Mouse (Mus musculus): ENCODE results near the gene Neurog2. TPM values are rescaled to one million over a fixed set of nuclear protein-coding genes. Genes with fewer than 3 reads are reported as not detected.

Gene Neurog2
- 0.62 and 1.1 TPM in 2 replicates for polyA plus RNA-seq (2012; rRNA removed)

DNA sequence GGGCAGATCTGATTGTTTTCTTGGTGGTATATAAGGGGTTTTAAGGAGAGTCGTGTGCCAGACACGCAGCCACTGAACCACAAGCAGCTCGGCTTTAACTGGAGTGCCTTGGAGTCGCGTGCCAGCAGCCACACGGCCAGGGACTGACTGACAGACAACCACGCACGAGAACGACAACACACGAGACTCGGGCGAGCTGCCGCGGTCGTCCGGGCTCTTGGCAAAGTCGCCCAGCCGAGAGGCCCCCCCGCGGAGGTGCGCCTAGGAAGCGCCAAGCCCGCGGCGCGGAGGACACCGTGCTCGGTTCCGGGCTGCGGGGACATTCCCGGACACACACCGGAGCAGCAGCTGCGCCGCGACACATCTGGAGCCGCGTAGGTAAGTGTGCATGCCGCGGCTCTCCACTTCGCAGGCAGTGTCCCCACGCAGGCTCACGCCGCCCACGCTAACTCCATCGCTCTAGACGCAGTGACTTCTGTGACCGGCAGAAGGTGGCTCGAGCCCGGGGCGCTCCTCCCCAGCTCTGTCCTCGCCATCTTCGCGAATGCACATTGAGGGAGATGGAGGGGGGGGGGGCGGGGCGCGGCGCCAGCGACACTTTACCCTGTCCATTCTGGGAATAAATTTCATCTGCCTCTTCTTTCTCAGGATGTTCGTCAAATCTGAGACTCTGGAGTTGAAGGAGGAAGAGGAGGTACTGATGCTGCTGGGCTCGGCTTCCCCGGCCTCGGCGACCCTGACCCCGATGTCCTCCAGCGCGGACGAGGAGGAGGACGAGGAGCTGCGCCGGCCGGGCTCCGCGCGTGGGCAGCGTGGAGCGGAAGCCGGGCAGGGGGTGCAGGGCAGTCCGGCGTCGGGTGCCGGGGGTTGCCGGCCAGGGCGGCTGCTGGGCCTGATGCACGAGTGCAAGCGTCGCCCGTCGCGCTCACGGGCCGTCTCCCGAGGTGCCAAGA, at the start of gene Neurog2:
Gene Neurog2, plus strand, starts transcription at position 56 of the 953 bp plus-strand sequence.
- DNase-seq (ENCODE audit: extremely low spot score in 1 of 2, low spot score in 1 of 2) = no peak

DNA sequence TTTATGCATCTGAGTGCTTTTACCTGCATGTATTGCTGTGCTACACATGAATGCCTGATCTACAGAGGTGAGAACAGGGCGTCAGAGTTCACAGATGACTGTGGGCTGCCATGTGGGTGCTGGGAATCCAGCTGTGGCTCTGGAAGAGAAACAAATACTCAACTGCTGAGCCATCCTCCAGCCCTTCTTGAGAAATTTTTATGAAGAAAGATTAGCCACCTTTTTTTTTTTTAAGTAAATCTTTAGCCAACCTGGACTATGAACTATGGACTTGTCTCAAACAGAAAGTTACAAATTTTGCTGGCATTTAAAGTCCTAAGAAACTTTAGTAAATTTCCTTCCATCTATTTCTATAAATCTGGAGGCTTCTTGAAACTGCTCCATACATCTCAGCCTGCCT, 35.8 kb upstream of the Neurog2 start:
- no peak for DNase-seq (ENCODE audit: extremely low spot score in 1 of 2, low spot score in 1 of 2)

DNA sequence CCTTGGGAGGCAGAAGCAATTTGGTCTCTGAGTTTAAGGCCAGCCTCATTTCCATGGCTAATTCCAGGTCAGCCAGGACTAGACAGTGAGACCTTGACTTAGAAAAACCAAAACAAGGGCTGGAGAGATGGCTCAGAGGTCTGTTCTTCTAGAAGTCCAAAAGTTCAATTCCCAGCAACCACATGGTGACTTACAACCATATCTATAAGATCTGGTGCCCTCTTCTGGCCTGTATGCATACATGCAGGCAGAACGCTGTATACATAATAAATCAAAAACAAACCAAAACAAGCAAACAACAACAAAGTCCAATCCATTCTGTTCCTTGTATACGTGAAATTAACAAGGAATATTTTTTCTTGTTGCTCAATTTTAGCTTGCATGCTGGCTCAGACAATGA, 24.8 kb upstream of the Neurog2 start:
- DNase-seq (ENCODE audit: extremely low spot score in 1 of 2, low spot score in 1 of 2) = no peak

DNA sequence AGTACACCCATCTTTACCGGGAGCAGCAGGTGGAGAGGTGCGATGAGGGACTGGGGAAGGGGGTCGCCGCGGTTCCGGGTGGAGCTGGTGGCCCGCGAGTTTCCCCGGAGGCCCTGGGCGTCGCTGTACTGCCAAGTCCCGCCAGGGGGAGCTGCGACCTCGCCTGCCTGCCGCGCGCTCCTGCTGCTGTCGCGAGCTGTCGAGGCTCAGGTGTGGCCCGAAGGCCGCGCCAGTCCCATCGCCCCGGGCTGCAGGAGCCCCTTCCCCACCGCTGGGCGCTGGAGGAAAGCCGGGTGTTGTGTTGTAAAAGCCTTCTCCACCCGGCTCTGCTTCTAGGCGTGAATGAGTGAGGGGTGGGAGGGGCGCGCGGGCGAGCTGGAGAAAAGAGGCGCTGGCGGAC, 7.6 kb upstream of the Neurog2 start:
- DNase-seq (ENCODE audit: extremely low spot score in 1 of 2, low spot score in 1 of 2) = peak in 1 of 2 experiments; percentile 49

DNA sequence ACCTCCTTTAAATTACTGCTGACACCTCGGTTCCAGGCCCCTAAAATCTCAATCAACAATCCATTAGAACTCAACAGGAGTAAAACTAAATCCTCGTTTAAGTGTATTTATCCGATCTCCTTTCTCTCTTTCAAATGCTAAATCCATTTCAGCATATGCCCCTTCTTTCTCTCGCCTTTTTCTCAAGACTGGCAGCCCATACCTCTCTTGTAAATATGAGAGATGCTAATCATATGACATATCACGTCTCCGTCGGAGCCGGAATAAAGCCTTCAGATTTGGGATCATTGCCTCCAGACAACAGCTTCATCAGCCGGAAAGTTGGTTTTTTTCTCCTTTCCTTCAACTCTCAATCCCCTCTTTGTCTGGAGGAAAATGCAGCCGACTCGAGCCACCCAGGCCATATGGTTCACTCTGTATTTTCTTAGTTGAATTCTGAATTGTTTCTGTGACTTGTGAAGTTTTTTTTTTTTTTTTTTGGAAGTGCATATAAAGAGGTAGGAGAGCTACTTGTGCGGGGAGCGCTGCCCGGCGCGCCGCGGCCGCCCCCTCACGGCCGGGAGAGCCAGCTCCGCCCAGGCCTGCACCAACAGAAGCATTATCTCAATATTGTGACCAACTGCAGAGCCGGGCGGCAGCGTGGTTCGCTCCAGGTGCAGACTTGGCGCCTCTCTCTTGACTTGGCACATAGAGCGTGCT, 7.1 kb upstream of the Neurog2 start:
- DNase-seq (ENCODE audit: extremely low spot score in 1 of 2, low spot score in 1 of 2) = no peak

DNA sequence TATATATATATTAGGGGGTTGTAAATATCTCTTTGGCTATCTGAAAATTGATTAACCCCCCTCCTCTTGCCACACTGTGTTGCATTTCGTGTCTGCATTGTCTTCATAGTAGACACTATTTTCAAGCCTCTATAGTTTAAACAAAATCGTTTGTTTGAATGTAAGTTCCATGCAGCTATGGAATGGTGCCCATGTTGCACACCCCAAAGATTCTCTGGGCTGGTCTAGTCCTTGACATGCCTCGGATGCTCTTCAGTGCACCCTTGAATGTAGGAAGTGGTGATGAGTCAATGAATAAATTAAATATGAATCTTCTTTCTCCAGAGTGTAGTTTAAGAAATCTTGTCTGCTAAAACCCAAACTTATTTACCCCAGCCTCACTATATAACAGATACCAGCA, 6.4 kb upstream of the Neurog2 start:
- DNase-seq (ENCODE audit: extremely low spot score in 1 of 2, low spot score in 1 of 2) = no peak

DNA sequence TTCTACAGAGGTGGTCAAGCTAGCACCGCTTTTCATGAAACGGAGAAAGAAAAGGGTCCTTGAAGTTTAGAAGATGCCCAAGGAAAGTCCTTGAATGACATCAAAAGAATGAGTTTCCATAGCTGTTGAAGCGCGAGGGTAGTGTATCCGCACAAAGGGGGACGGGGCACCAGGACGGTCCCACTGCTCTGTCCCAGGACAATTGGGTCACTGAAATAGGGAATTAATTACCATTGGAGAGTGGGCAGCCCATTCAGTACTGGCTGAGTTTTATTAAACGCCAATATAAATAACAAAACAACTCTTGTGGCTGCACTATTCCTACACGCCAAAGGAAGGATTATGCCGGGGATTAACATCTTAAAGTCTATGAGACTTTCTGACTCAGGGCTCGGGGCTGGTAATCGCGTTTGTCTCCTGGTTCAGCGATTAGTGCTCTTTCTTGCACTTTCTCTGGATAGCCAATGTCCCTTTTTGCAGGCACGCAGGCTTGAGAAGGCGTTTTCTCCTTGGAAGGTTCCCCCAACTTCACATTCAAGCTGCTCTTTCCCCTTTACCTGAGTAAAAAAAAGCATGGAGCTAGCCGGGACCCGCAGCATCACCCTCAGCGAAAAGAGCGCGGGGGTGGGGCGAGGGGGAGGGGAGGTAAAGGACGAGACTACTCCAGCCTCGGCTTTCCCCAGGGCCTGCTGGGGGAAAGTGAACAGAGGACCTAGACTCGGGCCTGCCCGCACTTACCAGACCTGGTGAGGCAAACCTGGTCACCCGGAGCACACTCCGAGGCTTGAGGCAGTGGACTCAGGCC, 5.6 kb upstream of the Neurog2 start:
- no peak for DNase-seq (ENCODE audit: extremely low spot score in 1 of 2, low spot score in 1 of 2)

DNA sequence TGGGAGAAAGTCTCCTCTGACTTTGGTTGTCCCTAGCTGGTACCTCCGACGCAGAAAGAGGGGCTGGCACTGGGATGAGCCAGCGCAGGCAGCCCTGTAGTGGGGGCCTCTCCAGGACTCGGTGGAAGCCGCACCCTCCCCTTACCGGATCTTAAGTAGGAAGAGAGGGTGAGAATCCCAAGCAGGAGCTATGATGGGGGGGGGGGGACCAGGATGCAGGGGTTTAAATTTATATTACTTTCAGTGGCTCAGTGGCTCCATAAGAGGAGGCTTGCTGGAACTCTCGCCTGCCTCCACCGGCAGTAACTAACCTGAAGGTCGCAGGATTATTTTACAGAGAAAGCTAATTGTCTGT, 5.0 kb upstream of the Neurog2 start:
- no peak for DNase-seq (ENCODE audit: extremely low spot score in 1 of 2, low spot score in 1 of 2)

DNA sequence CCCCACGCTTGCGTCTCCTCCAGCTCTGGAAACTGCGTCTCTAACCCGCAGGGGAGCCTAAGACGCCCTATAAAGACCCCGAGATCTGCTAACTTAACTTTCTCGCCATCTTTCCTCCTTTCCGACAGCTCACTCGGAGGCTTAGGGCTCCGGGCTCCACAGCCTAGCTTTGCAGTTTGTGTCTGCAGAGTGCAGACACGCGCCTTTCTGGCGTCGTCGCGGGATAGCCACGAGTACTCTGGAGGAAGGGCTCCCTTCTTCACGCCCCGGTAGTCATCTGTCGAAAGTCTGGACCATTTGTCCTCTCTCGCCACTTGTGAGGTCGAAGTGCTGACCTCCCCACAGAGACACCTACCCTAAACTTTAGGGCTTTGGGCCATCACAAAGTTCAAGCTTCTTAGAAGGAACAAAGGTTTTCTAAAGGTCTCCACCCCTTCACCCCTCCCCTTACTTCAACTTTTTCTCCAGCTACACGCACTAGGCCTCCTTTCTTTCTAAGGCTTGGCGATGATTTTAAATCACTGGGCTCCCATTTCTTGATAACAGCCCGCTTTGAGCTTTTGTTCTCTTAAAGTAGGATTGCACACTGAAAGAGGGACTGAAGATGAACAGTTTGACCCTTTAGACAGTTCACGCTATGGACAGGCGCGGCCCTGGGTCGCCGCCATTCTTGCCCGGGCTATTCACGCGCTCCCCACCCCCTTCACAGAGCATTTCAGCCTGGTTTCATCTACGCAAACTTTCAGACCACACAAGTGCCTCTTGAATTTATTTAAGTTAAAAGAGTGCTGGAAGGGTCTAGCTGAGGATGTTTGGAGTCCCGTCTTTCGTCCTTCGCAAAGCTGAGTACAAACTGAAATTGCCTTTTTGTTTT, 4.4 kb upstream of the Neurog2 start:
- no peak for DNase-seq (ENCODE audit: extremely low spot score in 1 of 2, low spot score in 1 of 2)

DNA sequence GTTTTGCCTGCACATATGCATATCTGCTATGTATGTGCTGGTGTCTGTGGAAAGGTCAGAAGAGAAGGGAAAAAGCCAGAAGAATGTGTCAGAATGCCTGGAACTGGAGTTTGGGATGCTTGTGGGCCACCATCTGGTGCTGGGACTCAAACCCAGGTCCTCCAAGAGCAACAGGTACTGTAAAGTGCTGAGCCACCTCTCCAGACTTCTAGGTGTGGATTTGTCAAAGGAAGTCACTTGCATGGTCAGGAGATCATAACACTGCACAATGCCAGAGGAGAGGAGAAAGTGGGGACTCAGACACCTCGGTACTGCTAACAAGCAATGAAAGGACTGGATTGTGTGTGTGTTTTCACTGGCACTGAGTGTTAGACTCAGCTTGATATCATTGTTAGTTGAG, 2.7 kb upstream of the Neurog2 start:
- no peak for DNase-seq (ENCODE audit: extremely low spot score in 1 of 2, low spot score in 1 of 2)

DNA sequence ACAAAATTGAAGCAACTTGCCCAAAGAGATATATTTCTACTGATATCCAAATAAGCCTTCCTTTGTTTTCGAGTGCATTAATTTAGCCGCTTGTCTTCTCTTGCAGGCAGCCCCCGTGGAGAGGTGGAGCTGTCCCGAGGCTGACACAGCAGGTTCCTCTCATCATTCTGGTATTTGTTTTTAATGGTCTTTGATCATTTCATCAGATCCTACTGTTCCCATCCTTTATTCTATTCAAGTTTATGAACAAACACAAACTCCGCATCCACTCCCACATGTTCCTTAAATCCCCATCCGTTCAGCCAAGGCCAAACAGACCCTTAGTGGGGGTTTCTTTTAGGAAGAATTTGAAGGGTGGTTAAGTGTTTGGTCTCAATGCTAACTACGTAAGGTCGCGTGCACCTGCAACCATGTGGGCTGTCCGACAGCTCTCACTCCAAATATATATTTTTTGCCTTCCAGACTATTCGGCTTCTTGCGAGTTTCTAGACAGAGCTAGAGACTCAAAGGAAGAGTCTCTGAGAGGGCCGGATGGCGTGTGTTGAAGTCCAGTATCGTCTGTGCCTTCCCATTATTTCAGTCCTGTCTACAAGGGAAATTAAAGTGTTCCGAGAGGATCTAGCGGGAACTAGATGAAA, 2.1 kb upstream of the Neurog2 start:
- no peak for DNase-seq (ENCODE audit: extremely low spot score in 1 of 2, low spot score in 1 of 2)

DNA sequence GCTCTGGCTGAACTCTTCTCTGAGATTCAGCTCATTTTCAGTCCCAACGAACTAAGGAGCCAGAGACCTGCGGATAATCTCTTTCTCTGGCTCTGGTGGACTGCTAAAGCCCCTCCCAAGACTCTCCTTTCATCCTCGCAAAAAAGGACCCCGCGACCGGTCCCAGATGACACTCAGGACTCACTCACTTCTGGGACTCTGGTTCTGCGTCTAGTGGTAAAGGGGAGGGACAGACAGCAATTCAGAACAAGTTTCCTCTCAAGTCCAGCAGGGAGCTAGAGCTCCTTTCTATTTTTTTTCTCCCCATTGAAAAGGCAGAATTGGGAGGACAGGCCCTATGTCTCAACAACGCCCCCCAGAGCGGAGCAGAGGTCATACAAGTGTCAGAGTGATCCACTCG, 1.4 kb upstream of the Neurog2 start:
- no peak for DNase-seq (ENCODE audit: extremely low spot score in 1 of 2, low spot score in 1 of 2)

DNA sequence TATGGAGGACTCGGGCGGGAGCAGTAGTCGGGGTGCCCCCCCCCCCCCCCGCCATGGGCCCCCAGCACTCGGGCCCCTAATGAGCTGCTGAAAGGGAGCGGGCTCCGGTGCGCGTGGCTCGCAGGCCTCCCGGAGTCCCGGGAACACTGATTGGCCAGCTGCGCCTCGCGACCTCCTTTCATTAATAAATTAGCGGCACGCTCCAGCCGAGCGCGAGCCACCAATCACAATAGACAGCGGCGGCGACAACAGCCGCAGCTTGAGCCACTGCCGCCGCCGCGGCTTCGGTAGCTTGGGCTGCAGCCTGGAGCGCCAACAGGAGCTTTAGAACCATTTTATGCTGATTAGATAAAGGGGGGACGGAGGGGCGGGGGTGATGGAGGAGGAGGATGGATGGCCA, 404 bp upstream of the Neurog2 start:
- DNase-seq (ENCODE audit: extremely low spot score in 1 of 2, low spot score in 1 of 2) = no peak

DNA sequence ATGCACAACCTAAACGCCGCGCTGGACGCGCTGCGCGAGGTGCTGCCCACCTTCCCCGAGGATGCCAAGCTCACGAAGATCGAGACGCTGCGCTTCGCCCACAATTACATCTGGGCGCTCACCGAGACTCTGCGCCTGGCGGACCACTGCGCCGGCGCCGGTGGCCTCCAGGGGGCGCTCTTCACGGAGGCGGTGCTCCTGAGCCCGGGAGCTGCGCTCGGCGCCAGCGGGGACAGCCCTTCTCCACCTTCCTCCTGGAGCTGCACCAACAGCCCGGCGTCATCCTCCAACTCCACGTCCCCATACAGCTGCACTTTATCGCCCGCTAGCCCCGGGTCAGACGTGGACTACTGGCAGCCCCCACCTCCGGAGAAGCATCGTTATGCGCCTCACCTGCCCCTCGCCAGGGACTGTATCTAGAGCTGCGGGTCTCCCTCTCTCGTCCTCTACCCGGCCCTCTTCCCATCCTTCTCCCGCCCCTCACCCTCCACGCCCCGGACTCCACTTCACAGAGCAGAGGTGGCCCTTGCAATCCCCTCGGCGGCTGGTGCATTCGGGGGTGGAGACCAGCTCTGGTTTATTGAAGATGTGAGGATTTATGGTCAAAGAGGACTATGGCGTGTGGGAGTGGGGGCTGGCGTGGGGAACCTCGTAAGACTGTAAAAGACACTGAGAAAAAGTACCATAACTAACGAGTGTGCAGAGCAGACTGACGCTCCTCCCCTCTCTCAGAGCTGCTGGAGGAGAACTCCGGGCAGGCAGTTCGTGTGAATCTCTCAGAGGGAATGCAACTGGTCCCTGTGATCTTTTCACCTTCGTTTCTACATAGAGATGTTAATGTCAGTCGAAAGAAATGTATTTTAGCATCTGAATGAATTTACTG, 1.4 kb downstream of the Neurog2 start:
- DNase-seq (ENCODE audit: extremely low spot score in 1 of 2, low spot score in 1 of 2) = peak in 1 of 2 experiments; percentile 76

DNA sequence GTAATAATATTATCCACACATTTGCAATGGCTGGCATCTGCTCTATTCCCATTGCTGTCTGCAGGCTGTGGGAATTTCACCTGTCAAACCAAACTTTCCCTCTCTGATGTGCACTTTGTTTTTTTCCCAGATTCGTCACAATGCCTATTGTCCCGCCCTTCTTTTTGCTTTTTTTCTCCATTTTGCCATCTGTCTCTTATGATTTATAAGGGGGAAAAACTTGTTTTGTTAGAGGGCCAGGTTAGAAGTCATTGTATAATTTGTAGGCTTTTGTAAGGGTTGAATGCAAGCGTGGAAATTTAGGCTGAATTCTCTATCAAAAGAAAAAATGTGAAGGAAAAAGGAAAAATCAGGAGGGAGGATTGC, 2.0 kb downstream of the Neurog2 start:
- DNase-seq (ENCODE audit: extremely low spot score in 1 of 2, low spot score in 1 of 2) = no peak

DNA sequence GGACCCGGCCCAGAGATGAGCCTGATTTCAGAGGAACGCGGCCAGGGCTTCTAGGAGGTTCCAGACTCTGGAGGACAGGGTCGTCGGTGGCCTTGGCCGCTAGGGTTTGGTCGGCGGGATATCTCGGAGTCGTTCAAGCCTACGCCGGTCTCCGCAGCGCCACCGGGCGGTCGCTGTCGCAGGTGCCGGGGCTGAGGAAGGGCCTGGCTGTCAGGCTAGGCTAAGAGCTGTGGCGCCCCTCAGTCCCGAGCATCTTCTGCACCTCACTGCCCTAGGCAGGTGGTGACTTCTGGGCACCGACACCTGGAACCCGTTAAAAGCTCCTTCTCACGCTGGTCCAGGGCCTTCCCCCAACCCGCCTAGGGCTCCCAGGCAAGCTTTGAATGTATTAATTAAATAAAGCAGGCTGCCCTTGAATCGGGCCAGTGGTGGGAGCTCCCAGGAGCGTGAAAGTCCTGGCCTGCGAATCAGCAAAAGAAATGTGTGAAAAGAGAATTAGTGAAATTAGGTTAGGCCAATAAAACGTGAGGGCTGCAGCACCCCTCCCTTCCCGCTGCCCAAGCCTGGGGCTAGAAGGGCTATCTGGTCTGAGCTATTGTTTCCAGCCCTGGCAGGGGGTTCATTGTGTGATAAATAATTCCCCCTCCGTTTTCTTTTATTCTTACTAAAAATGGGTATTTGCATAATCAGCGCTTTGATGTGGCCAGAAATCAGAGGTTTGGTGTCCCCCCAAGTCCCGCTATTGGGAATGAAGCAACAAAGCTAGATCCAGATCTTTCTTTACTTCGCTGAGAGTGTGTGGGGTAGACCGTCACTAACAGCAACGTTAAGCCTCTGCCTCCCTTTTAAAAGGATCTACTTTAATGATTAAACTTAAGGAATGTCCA, 7.2 kb downstream of the Neurog2 start:
- DNase-seq (ENCODE audit: extremely low spot score in 1 of 2, low spot score in 1 of 2) = no peak

DNA sequence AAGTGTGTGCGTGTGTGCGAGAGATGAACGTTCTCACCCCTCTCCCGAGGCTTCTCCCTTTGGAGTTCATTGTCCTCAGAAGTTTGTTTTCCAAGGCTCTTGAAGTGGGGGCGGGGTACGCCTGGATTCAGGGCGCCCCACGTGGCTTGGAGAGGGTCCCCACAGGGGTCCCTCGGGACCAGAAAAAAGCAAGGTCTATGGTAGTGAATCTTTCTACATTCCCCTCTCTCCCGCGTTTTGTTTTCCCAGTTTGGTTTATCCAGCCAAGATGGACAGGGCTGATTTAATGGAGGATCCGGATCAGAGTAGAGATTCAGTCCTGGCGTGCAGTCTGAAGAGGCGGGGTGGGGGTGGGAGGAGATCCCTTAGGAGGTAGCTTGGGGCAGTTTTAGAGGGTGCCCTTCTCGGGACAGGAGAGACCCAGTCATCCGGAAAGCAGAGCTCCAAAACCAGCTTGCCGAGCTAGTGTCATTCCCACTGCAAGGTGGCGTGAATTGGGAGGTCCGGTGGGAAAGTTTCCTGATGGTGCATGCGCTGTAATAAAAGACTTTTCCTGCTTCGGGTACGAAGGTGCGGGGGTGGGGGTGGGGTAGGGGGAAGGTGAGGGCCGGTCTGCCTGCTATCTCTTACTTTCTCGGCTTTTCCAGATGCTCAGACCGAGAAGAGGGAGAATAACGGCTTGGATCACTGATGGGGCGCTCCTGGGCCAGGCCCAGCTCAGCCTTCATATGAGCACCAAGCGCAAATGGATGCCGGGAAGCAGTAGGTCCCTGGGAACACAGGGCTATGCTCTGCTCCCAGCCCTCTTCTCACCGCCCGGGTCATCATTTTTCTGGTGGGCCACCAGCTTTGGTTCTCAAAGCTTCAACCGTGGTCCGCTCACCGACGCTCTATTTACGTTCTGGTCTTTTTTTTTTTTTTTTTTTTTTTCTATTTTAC, 8.1 kb downstream of the Neurog2 start:
- no peak for DNase-seq (ENCODE audit: extremely low spot score in 1 of 2, low spot score in 1 of 2)
